Mouse (Mus musculus) left cerebral cortex, postnatal 14 days (tissue): Measurements from ENCODE around the gene F2rl1. TPM values are rescaled to one million over a fixed set of nuclear protein-coding genes. Genes with fewer than 3 reads are reported as not detected.
A peak's percentile ranks its signal among the peaks of the same experiment; 100 is the strongest.
"Not testable (repeated sequence)": the region's sequence is repeated elsewhere in the genome, so short reads cannot be mapped to it uniquely, and the experiment has no call there.

ENCODE experiments used
- DNase-seq, 2 experiments: peaks; one replicate each; pipeline ENCODE4 v3.0.0; 2021 to 2022; ENCODE audit warnings: low spot score in 2 of 2, mixed read lengths in 1 of 2
- intact Hi-C: fragments of 180-260 bp; cut with DNase I; formaldehyde crosslinking; loops from one replicate; pipeline ENCODE4 v1.15.1; 2025
- total RNA-seq, 2 experiments: library from RNA; stranded (reverse); gene quantifications; 2 replicates each; pipeline ENCODE4 v1.2.3; 2021

Gene F2rl1
- total RNA-seq, 2 experiments from 2014 or later: 0.27 to 0.46 TPM

DNA sequence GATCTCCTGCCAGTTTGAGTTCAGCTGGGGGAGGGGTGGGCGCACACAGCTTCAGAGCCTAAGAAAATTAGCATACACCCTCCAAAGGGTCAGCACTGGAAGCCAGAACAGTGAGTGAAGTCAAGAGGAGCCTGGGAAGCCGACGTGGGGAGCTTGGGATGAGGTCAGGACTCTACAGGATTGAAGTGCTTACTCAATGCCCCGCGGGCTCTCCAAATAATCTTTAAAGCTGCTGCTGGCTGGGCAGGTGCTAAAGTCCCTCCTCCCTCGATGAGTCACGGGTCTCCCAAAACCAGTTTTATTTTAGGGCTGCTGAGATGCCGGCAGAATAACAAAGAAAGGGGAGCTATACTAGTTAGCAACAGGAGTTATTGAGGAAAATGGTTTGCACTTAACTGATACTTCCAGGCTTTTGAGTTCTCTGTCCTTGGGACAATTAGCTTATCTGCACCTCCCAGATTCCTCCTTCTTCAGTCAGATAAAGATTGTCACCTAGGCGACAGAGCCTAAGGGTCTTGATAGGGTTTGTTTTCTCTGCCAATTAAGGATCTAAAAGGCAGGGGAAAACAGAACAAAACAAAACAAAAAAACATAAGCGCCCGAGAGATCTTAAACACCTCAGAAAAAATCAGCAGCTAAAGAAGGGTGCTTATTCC lies 10.6 kb upstream of the F2rl1 start:
- DNase-seq: no peak
- intact Hi-C loops: no loop called here

DNA sequence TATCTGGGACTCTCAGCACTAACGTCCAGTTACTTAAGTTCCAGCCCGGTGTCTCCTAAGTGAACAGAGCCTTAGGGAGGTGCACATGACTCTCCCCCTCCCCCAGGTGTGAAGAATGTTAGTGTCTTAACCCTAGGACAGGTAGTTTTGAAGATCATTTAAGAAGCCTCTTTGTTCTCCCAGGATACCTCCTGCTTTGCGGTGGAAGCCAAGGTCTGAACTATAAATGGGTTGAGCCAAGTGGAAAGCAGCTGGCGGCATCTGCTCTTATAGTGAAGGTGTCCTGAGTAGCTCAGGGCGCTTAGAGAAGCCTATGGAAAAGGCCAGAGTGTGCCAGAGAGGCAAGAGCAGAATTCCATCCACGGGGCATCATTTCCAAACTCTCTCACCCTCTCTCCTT lies 10.0 kb upstream of the F2rl1 start:
- DNase-seq: no peak
- intact Hi-C loops: no loop called here

DNA sequence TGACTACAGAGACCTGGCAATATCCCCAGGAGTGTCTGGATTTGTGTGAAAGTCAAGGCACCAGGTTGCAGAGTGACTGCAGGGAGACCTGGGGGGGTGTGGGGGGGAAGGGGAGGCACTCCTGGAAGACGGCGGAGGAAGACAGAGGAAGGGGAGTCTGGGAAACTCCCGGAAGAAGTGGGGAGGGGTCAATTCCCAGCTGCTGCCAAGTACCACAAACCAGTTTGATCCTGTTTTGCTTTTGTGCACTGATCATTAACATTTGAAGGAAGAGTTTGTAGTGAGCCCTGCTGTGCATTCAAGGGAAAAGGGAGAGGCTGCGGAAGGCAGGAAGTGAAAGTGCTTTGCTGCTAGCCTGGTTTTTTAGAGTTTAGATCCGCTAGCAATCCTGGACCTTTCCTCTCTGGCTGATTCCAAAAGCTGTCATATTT lies 9.1 kb upstream of the F2rl1 start:
- intact Hi-C loops: no loop called here
- no peak for DNase-seq

DNA sequence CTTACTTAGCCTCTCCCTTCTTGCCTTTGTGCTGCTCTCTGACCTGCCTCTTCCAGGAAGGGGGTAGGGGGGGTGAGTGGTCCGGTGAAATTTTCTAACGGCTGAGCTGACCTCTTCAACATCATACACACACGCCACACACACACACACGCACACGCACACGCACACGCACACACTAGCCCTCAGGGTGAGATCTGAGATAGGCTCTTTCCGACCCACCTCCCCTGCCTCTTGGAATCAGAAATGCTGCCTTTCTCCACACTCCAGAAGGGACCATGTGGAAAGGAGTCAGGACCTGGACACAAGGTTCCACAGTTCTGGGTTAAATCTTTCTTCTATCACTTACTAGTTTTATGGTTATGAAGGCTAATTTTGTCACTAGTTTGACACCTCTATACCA lies 8.6 kb upstream of the F2rl1 start:
- intact Hi-C loops: no loop called here
- DNase-seq: no peak

- intact Hi-C loops: not testable (repeated sequence)
These were observed 8.1 kb upstream of the F2rl1 start for GRCm38 (mm10) chr13:95533121-95533520.

DNA sequence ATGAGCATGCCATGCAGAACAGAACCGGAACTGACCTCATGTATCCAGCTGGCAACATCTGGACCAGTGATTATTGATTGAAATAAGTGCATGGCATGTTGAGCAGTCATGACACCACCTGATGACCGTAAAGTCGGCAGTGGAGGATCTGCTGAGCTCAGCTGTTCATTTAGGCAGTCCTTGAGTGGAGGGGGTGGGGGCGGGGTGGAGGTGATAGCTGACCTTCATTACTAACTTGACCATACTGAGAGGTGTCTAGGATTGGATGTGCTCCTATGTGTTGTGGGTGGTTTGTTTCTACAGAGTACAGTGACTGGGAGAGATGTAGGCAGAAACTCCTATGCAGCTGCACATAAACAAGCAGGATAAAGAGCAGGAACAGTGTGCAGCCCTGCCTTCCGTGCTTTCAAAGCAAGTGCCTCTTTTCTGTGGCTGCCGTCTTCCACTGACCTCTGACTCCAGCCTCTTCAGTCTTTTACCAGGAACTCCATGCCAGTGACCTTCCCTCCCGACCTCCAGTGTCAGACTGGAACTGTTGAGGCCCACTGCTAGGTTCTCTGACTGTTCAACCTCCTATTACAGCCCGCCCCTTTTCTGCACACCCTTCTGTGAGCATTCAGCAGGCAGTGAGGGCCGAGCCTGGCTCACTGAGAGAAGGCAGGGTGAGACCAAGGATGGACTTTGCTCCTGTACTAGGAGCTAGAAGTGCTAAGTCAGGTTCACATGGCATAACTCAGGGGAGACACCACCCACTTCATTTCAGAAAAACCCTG lies 6.4 kb upstream of the F2rl1 start:
- no peak for DNase-seq
- intact Hi-C loops: no loop called here

More at GRCm38 (mm10) chr13:95533121-95533520, 8.1 kb upstream of the F2rl1 start:
- DNase-seq: not testable (repeated sequence)

GRCm38 (mm10) chr13:95529246-95529645 lies 4.2 kb upstream of the F2rl1 start:
- DNase-seq: no peak
- intact Hi-C loops: no loop called here

GRCm38 (mm10) chr13:95524424-95524673 lies 678 bp downstream of the F2rl1 start:
- intact Hi-C loops: no loop called here
- DNase-seq: no peak

DNA sequence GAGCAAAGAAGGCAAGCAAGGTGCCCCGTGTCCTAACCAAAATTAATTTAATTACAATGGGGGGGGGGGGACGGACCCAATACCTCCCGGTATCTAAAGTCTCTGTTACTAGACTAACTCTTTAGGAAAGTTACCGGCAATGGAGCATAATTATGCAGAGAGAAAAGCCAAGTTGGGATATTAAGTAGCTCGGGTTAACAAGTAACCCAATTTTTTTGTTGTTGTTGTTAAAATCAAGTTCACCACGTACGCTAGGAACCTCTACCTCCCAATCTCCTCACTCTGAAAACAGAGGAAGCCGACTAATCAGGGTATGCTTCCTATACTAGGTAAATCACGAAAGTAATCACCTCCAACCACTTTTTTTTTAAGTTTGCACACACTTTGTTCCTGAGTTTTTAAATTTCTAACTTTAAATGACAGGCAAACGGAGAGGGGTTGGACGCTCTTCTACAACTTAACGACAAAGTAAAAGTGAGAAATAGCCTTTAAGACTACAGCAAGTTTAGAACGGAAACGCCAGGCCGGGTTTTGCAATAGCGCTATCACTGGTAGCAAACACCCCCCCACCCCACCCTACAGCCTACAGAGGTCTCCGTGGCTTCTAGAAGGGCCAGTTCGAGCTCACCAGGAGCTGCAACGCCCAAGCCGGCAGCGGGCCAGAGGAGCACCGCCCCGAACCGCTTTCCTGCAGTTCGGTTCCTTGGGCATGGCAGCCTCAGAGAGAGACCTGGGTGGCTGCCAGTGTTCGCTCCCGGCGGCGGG lies 1.2 kb downstream of the F2rl1 start:
- intact Hi-C loops: no loop called here

DNA sequence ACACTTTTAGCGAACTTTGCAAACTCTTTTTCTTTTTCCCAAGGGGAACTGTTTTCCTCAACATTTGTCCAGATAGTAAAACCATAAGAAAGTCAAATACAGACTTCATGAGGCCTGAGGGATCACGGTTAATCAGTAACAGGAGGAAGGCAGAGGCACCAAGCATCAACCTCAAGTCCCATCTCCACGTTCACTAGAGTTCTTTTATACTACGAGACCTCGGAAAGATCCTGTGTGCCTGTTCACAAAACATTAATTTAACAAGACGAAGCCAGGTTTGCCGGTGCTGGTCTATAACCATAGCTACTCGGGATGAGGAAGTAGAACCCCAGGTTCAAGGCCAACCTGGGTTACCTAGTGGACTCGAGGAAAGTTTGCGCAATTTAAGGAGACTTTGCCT lies 2.9 kb downstream of the F2rl1 start:
- intact Hi-C loops: no loop called here
- DNase-seq: no peak

More for the DNA sequence above, 1.2 kb downstream of the F2rl1 start:
- DNase-seq: no peak

- intact Hi-C loops: no loop called here
These were observed 4.0 kb downstream of the F2rl1 start for GRCm38 (mm10) chr13:95521029-95521428.

GRCm38 (mm10) chr13:95514756-95515155 lies 10.3 kb downstream of the F2rl1 start:
- intact Hi-C loops: no loop called here
- peak in 1 of 2 experiments; percentile 13 for DNase-seq

More at GRCm38 (mm10) chr13:95521029-95521428, 4.0 kb downstream of the F2rl1 start:
- no peak for DNase-seq

DNA sequence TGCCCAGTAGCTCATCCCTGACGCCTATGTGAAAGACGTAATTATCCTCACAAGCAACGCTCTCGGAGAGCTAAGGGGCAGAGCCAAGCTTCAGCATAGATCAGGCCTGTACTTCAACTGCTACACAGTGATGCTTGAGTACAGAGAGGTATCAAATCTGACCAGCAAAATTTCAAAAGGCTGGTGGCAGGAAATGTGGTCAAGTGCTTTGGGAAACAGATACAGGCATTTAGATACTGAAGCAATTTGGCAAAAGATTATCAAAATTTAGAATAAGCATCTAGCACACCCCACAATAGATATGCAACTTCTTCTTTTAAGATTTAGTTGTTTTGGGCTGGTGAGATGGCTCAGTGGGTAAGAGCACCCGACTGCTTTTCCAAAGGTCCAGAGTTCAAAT lies 15.0 kb downstream of the F2rl1 start:
- intact Hi-C loops: no loop called here
- DNase-seq: no peak

DNA sequence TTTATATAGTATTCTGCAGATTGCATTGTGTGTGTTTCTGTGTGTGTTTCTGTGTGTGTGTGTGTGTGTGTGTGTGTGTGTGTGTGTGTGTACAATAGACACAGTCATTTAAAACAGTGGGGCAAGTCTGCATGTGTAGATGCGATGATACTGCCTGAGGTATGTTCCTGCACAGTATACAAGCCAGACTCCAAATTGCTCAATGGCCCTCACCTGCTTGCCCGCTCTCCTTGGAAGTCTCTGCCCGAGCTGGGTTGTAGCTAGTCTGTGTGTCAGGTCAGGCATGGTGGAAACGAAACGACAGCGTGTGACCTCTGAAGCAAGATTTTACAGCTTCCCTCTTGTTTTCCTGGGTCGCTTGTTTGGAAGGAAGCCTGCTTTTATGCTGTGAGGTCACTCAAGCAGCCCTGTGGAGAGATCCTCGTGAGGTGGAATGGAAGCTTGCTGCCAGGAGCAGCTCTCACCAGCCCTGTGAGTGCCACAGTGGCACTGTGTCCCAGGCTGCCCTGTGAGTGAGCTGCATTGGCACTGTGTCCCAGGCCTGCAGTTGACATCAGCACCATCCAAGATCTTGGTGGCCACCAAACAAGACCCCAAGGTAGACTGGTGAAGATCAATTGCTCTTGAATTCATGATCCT lies 21.6 kb downstream of the F2rl1 start:
- no peak for DNase-seq
- intact Hi-C loops: no loop called here

- intact Hi-C loops: no loop called here
- no peak for DNase-seq
These were observed 28.4 kb downstream of the F2rl1 start for GRCm38 (mm10) chr13:95496601-95497000.

GRCm38 (mm10) chr13:95494812-95495211 lies 30.2 kb downstream of the F2rl1 start:
- intact Hi-C loops: no loop called here
- no peak for DNase-seq

DNA sequence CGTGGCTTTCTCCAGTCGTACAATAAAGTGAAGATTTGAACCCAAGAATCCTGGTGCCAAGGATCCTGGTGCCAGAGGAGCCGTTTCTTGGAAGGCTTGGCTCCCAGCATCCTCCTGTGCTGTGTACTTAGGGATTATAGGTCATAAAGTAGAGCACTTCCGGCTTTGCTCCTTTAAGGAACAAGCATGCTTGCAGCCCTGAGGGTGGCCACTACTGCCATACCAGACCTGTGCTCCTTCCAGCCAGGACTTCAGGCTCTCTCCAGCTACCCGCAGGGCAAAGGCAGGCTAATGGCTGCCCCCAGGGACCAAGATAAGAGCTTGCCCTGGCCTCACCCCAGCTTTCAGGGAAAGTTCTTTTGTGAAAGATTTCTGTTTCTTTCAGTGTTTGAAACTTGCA lies 31.7 kb downstream of the F2rl1 start:
- DNase-seq: no peak
- intact Hi-C loops: no loop called here

GRCm38 (mm10) chr13:95491327-95491726 lies 33.7 kb downstream of the F2rl1 start:
- intact Hi-C loops: no loop called here
- no peak for DNase-seq

GRCm38 (mm10) chr13:95484664-95485063 lies 40.4 kb downstream of the F2rl1 start:
- peak in 1 of 2 experiments; percentile 18 for DNase-seq
- intact Hi-C loops: no loop called here

GRCm38 (mm10) chr13:95481428-95481827 lies 43.6 kb downstream of the F2rl1 start:
- intact Hi-C loops: loop anchor here (1.0 kb wide), 1 partner anchor 91 kb away; no protein-coding TSS in a partner anchor
- peak; percentile 82 to 88 for DNase-seq
